Mouse (Mus musculus) monocyte, adult 2 months (primary cell): ENCODE measurements around the gene Luc7l2.
A peak's percentile ranks its signal among the peaks of the same experiment; 100 is the strongest.
"Not testable (repeated sequence)": the region's sequence is repeated elsewhere in the genome, so short reads cannot be mapped to it uniquely, and the experiment has no call there.

Source experiments
- DNase-seq, 2 experiments: peaks; one replicate each; pipeline ENCODE4 v3.0.0; 2022; ENCODE audit warnings: low spot score in 2 of 2, low read depth in 1 of 2

Gene Luc7l2

DNA sequence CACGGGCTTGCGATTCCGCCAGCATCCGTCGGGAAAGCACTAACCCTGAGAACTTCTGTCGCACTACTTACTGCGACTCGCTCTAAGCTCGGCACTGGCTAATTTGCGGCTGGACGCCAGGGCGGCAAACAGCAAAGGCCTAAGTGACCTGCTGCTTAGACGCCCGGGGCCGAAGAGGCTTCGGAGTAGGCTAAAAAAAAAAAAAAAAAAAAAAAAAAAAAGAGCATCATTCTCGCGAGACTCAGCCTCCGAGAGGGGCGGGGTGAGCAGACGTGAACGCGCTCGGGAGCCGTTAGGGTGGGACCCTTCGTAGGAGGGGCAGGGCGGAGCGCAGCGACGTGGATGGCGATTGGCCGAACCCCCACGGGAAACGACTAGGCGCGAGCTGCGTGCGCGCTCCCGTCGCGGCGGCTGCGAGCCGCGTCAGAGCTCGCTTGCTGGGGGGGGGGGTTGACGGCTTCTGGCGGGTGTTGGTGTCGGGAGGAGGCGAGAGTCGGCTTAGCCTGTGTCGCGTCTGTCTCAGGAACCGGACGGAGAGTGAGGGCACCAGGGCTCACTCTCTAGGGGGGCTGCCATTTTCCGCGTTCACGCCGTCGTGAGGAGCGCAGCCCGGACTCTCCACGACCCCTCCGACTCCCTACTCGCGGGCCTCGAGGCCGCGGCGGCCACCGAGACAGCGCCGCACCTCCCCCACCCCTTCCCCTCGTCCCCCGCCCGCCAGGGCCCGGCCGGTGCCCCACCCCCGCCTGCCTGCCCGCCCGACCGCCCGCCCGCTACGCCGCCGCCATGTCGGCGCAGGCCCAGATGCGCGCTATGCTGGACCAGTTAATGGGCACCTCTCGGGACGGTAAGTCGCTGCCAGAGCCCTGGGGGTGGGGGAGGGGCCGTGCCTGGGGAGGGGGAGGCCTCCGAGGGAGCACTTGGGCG lies at the start of gene Luc7l2:
TSS of gene Luc7l2 (plus strand) at position 273 of the 927 bp plus-strand sequence.
- peak; percentile 91 to 92 for DNase-seq

DNA sequence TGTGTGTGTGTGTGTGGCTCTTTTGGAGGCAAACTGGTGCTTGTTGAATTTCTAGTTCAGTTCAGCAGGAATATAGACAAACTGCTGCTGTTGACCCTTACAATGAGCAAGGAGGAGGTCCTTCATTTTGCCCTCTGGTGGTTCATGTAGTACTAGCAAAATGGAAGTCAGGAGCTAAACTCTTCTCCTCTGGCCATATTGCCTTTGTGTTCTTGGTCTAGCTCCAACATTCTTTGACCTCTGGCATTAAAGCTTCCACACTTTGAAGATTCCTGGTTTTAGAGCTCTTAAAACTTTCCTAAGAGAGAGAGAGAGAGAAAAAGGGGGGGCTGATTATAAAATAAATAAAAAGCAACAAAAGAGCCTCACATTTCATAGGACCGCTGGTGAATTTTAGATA lies 39.0 kb upstream of the Luc7l2 start:
- no peak for DNase-seq

DNA sequence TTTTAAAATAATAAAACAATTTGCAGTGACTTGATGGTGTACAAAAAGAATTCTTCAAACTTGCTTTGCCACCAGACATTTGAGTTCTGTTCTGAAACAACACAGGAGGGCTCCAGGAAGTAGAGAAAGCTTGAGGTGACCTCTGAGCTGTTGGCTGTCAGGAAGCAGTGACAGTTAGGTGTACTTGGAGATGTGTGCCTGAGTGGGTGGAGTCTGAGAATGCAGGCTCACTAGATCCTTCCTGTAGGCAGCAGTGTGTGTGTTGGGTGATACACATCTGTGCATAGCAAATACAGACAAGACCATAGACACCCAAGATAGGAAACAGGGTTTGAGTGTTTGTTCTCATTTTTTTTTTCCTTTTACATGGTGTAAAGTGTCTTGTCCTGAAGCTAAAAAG lies 38.3 kb upstream of the Luc7l2 start:
- no peak for DNase-seq

DNA sequence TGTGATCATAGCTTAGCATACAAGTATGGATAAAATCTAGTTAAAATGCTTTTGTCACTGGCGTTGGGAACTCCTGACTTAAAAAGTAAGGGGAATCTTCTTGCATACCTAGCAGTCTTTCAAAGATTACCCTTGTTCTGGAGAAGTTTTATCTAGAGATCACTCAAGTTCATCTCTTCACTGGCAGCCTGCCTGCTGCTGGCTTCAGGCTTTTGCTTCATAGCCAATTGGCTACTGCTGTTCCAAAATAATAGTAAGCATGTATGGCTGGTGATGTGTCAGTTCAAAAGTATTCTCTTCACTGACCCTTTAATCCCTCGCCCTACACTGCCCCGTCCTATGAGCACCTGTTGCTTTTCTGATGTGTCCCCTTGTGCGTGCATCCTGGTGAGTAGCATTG lies 35.9 kb upstream of the Luc7l2 start:
- no peak for DNase-seq

DNA sequence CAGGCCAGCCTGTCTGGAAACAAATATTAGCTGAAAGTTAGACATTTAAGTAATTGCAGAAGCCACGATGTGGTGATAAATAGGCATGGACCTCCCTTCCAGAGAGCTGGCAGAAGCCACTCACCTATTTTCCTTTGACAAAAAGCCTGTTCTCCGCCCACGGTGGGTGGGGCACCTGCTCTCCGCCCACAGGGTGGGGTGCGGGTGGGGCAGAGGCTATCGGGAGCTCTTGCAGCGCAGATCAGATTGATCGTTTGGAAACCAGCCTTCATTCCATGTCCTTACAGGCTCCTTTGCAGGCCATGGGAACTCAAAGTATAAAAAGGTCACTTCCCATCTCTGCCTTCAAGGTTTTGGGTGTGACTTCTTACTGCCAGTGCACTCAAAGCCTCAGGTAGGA lies 27.3 kb upstream of the Luc7l2 start:
- no peak for DNase-seq

DNA sequence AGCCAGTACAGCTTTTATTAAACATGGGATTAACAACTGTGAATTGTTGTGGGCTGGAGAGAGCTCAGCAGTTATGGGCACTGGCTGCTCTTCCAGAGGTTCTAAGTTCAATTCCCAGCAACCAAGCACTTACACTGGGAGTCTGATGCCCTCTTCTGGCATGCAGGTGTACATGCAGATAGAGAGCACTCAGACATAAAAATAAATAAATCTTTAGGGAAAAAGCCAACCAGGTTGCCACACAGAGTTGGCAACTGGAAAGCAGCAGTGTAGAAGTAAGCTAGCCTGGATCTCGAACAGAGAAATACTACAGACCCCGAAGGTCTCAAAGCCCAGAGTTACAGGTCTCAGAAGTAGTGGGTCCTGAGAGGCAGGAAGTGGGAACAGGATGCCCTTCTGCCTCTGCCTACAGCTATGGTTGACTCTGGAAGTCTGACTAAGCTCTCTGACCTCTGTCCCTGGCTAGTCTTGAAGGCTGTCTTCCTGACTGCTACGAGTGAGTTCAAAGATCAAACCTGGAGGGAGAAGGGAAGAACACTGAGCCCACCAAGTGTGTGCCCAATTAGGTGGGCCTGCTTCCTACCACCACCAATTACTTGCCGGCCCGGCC lies 19.8 kb upstream of the Luc7l2 start:
- no peak for DNase-seq

DNA sequence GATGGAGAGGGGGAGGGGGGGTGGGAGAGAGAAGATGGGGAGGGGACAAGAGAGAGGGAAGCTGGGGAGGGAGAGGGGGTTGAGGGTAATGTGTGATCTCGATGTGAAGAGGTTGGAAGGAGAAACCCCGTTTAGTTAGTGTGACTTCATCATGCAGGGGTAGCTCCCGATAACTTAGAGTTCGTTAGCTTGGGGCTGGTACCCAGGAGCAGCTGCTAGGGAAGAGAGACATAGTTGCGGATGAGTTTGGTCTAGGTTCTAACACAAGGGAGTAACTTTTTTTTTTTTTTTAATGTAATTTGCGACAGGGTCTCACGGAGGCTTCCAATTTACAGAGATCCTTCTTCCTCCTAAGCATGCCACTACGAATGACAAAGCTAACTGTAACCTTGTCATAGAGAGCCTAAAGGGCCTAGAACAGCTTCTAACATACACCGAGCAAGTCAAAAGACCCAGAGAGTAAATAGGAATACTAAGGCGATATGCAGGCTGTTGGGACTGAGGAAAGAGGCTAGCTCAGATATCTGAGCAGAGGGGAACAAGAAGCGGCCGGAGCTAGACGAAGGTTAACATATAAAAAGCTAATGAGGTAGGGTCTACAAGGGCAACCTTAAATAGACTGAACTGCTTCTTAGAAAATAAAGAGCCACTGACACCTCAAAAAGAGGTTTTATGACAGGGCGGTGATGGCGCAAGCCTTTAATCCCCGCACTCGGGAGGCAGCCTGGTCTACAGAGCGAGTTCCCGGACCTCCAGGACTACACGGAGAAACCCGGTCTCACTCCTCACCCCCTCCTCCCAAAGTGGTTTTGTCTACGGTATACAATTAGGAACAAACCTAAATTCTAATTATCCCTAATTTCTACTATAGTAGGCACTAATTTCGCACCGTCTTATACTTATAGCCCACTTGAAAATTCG lies 18.4 kb upstream of the Luc7l2 start:
- DNase-seq, result no peak

DNA sequence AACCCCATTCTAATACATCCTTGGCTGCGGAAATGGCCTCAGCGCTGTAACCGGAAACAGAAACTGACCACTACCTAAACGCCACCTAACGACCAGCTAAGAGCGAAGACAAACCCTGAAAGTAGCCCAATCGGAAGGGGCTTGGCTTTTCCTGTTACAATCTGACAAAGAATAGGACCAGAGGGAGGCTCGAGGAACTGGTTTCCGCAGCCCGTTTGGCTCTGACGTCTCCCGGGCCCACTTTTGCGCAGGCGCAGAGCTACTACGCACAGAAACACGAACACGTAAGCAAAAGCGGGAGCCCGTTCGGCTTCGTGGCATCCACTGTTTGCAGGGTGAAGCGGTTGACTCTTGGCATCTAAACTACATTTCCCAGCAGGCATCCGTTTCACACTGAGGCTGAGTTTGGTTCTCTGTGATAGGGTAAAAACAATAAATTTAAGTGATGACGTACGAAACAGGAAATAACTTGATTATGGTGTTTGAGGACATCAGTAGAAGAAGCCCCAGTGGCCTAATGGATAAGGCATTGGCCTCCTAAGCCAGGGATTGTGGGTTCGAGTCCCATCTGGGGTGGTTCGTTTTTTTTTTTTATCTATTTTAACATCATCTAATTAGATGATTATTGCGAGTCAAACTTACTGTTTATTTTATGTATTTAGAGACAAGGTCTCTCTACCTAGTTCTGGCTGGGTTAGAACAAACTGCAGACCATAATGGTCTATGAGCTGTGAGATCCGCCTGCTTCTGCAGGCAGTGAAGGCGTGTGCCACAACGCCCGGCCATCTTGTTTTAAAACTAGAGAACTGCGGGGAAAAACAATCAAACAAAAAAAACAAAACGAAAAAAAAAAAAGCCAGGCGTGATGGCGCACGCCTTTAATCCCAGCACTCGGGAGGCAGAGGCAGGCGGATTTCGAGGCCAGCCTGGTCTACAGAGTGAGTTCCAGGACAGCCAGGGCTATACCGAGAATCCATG lies 17.4 kb upstream of the Luc7l2 start, which contains the start of gene Fmc1:
TSS of gene Fmc1 (plus strand) at position 75 of the 978 bp plus-strand sequence.
- DNase-seq, result peak; percentile 96 to 97

DNA sequence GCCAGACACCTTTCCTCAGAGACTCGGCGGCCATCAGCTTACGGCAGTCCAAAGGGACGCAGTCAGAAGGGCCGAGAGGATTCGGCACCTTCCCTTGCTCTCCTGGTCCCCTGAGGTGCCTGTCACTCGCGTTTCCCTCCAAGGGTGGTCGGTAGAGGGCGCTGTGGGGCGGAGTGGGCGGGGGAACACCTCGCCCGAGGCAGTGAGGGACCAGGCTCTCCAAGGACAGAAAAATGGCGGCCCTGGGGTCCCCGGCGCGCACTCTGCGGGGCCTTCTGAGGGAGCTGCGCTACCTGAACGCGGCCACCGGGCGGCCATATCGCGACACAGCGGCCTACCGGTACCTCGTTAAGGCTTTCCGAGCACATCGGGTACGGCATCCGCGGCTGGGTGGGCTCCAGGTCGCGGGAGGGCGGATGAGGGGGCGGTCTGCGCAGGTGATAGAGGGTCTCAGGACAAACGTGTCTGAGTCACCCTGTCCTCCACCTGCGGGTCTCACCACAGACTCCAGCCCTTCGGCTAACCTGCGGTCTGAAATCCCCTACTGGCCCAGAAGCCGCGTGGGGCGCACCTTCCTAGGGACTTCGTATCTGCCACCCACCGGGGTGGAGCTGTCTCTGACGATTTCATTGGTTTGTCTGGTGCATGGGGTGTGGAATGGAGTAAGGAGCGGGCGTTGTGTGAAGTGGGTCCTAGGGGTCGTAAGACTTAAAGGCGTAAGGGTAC lies 16.3 kb upstream of the Luc7l2 start:
- DNase-seq, result peak; percentile 94 to 98

DNA sequence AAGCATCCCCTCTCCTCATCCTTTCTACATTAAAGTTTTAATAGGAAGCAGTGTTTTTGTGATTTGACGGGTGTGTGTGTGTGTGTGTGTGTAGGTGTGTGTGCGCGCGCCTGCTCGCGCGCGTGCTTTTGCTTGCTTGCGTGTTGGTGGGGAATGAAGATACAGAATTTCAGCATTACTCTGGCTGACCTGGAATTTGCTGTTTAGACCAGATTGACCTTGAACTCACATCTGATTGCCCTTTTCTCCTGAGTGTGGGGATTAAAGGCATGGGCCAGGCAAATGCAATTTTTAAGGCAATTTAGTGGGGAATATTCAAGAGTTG lies 15.8 kb upstream of the Luc7l2 start:
- DNase-seq, result no peak

DNA sequence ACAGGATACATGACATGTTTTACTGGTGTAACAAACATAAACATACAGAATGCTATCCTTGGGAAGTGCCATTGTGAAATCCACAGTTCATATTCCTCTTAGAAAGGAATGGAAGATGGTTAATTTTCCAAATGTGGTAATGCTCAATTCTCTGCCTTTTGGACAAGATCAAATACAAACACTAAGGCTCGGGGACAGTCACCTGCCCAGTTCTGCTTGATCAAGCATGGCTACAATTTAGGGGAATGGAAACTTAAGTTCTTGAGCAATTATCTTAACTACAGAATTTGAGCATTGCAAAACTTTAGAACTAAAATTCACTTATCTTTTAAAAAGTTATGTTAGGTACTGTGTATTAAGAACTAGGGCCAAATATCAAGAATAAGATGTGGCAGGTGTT lies 15.3 kb upstream of the Luc7l2 start:
- DNase-seq, result no peak

DNA sequence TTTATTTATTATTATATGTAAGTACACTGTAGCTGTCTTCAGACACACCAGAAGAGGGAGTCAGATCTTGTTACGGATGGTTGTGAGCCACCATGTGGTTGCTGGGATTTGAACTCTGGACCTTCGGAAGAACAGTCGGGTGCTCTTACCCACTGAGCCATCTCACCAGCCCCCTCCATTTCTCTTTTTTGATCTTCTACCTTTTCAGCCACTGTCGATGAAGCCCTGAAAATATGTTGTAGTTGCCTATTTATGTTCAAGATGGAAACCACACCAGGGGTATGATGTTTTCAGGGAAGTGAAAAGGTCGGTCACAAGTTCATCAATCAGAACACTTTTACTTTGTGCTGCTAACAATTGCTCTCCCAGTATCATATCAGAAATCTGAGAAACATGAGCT lies 7.0 kb upstream of the Luc7l2 start:
- not testable (repeated sequence) for DNase-seq

DNA sequence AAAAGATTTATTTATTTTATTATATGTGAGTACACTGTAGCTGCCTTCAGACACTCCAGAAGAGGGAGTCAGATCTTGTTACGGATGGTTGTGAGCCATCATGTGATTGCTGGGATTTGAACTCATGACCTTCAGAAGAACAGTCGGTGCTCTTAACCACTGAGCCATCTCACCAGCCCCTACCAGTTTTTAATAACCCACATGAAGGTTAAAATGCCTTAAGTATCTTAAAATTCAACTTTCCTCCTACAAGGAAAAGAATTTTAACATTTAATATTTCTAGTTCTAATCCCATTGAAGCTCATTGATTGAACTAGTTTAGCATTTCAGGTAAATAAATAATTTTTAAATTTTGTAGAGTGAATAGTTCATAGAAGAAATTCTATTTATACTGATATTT lies 4.1 kb upstream of the Luc7l2 start:
- DNase-seq, result not testable (repeated sequence)

DNA sequence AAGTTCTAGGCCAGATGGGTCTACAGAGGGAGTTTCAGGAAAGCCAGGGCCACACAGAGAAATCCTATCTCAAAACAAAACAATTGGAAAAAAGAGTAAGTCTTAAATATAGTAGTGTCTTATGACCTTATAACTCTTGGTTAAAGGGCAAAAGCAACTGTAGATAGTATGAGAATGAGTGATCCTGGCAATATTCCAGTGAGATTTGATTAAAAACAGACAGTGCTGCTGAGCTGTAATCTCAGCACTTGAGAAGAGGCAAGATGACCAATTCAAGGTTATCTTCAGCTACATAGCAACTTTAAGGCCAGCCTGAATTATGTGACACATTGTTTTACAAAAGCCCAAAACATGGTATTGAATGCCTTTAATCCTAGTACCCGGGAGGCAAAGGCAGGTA lies 3.4 kb upstream of the Luc7l2 start:
- DNase-seq, result no peak

DNA sequence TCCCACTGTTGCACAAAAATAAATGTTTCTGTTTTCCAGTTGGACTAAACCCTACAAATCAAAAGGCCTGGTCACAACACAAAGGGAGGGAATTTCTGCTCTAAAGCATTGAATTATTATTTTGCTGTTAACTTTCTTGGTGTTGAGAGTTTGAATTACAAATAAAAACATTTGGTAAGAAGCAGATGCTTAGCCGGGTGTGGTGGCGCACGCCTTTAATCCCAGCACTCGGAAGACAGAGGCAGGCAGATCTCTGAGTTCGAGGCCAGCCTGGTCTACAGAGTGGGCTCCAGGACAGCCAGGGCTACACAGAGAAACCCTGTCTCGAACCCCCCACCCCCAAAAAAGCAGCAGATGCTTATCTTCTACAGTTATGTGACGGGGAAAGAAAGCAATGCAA lies 2.5 kb upstream of the Luc7l2 start:
- not testable (repeated sequence) for DNase-seq

DNA sequence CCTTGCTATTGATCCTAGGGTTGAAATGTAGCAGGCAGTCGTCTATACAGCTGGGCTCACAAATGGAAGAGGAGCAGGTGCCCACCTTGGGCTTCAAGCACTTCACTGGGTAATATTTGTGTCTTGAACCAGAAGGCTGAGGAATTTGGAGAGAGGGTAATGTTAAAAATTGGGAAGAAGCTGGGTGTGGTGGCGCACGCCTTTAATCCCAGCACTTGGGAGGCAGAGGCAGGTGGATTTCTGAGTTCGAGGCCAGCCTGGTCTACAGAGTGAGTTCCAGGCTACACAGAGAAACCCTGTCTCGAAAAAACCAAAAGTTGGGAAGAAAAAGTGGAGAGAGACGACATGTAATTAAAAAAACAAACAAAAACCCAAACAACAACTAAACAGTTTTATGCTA lies 1.3 kb upstream of the Luc7l2 start:
- not testable (repeated sequence) for DNase-seq

DNA sequence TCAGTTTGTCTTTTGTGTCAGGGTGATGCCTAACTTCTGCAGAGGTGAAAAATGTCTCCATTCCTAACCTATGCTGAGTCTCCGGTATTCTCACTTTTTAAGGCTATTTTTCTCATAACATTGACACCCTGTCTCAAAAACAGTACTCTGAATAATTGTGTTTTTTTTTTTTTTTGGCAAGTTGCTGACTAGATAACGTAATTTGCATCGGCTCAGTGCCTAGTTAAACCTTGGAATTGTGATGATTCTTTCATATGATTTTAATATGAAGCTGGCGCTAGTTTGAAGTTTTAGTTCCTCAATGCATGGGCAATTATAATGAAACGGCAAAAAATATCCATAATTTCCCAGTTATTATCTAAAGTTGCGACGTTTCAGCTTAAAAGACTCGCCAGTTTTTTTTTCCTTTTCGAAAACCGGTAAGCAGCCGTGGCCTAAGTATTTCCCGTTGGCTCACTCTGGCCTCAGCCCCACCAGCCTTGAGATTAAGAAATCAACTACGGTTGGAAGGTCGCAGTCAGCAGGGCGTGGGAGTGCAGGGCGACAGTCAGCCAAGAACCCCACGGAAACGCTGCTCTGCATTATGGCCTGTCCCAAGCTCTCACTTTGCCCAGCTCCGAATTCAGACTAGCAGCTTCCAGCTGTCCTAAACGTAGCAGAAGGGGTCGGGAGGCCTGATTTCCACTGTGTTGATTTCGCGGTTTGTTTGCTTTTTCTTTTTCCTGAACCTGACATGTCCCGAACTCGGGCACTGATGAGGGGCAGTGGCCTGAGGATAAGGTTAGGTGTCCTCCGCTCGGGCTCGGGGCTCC lies 678 bp upstream of the Luc7l2 start:
- DNase-seq, result peak in 1 of 2 experiments; percentile 54

DNA sequence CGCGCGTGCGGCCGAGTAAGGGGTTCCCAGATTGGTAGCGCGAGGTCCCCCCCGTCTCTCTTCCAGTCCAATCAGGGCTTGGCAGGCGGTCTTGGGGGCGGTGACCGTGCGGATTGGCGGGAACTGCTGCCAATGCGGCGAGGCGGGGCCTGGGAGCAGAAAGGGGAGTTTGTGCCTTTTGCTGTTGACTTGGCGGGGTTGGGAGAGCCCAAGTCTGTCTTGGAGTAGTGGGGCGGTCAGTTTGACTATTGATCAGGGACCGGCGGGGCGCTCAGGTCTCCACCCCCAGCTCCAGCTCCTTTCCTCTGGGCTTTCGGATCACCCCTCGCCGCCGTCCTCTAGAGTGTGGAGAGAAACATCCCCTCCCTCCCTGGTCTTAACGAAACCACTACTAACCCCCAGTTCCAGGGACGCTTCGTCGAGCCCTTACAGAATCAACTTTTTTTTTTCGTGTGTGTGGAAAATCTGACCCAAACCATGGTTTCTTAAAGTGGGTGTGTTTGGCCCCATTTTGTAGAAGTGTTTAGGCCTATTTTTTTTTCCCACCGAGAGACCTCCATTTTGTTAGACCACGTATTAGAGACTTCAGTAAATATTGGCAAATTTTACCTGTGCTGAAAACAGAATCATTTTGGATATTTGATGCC lies 978 bp downstream of the Luc7l2 start:
- peak; percentile 96 to 97 for DNase-seq
